Mouse (Mus musculus) thymus, postnatal 10 days (tissue): ENCODE results near the gene Nudcd3.
"Not testable (repeated sequence)": the region's sequence is repeated elsewhere in the genome, so short reads cannot be mapped to it uniquely, and the experiment has no call there.

Source experiments
- DNase-seq, 2 experiments: peaks; one replicate each; pipeline ENCODE4 v3.0.0; 2021; ENCODE audit warnings: low spot score in 2 of 2

Nudcd3 gene

GRCm38 (mm10) chr11:6123605-6124120 lies 76.6 kb downstream of the Nudcd3 start:
- no peak for DNase-seq

GRCm38 (mm10) chr11:6122631-6123030 lies 77.6 kb downstream of the Nudcd3 start:
- peak; percentile 16 to 20 for DNase-seq

- no peak for DNase-seq
These were observed 79.6 kb downstream of the Nudcd3 start for GRCm38 (mm10) chr11:6120596-6120995.

- DNase-seq, result no peak
These were observed 80.2 kb downstream of the Nudcd3 start for GRCm38 (mm10) chr11:6120001-6120400.

GRCm38 (mm10) chr11:6119312-6119711 lies 80.9 kb downstream of the Nudcd3 start:
- no peak for DNase-seq

GRCm38 (mm10) chr11:6117956-6118355 lies 82.3 kb downstream of the Nudcd3 start:
- no peak for DNase-seq

- no peak for DNase-seq
These were observed 88.3 kb downstream of the Nudcd3 start for GRCm38 (mm10) chr11:6111734-6112484.

- no peak for DNase-seq
These were observed 90.2 kb downstream of the Nudcd3 start for GRCm38 (mm10) chr11:6109990-6110389.

GRCm38 (mm10) chr11:6108296-6108695 lies 91.9 kb downstream of the Nudcd3 start:
- DNase-seq, result no peak

GRCm38 (mm10) chr11:6107722-6108121 lies 92.5 kb downstream of the Nudcd3 start:
- peak; percentile 32 to 34 for DNase-seq

- DNase-seq, result no peak
These were observed 95.5 kb downstream of the Nudcd3 start for GRCm38 (mm10) chr11:6104734-6105133.

GRCm38 (mm10) chr11:6096637-6097036 lies 103.6 kb downstream of the Nudcd3 start:
- not testable (repeated sequence) for DNase-seq

- no peak for DNase-seq
These were observed 113.2 kb downstream of the Nudcd3 start for GRCm38 (mm10) chr11:6086991-6087390.

- DNase-seq, result no peak
These were observed 121.5 kb downstream of the Nudcd3 start for GRCm38 (mm10) chr11:6078737-6079136.

- no peak for DNase-seq
These were observed 124.6 kb downstream of the Nudcd3 start for GRCm38 (mm10) chr11:6075618-6076066.

- no peak for DNase-seq
These were observed 131.8 kb downstream of the Nudcd3 start for GRCm38 (mm10) chr11:6068181-6068957.

GRCm38 (mm10) chr11:6067160-6067559 lies 133.1 kb downstream of the Nudcd3 start:
- no peak for DNase-seq

GRCm38 (mm10) chr11:6066176-6066575 lies 134.0 kb downstream of the Nudcd3 start, which contains the start of gene Camk2b:
Gene Camk2b (minus strand): TSS chr11:6066362.
- no peak for DNase-seq

- no peak for DNase-seq
These were observed 134.6 kb downstream of the Nudcd3 start for GRCm38 (mm10) chr11:6065551-6066121.

- no peak for DNase-seq
These were observed 135.1 kb downstream of the Nudcd3 start for GRCm38 (mm10) chr11:6065046-6065521.

GRCm38 (mm10) chr11:6064215-6065045 lies 135.8 kb downstream of the Nudcd3 start:
- DNase-seq, result no peak
